Mouse (Mus musculus) megakaryocyte progenitor cell, adult 5-6 weeks (primary cell): ENCODE data around the gene Tdrd9. TPM values are rescaled to one million over a fixed set of nuclear protein-coding genes. Genes with fewer than 3 reads are reported as not detected.
A peak's percentile ranks its signal among the peaks of the same experiment; 100 is the strongest.

Source experiments
- ATAC-seq: replicated peaks from 2 replicates; pipeline ENCODE4 v1.8.0; 2016; ENCODE audit warnings: mild to moderate bottlenecking, moderate TSS enrichment, inconsistent platforms; ENCODE audit not compliant: poor library complexity
- total RNA-seq, 2 experiments: library from RNA; stranded (forward) in 1 of 2; stranded (reverse) in 1 of 2; fragments of 157-497, 149-512 nt in 1 of 2; fragments of 200-1000 nt in 1 of 2; gene quantifications; 2 replicates each; pipeline versions ENCODE4 v1.2.3 to v1.2.4; 2015 to 2017

The Tdrd9 gene
- total RNA-seq, 2 experiments from 2014 or later, result not detected

GRCm38 (mm10) chr12:112101045-112101444 is 129.7 kb downstream of the Tdrd9 start:
- ATAC-seq, result no peak

GRCm38 (mm10) chr12:112103179-112103578 is 131.8 kb downstream of the Tdrd9 start:
- no peak for ATAC-seq

GRCm38 (mm10) chr12:112104890-112105289 is 133.5 kb downstream of the Tdrd9 start:
- ATAC-seq, result no peak

GRCm38 (mm10) chr12:112106541-112106971 is 135.2 kb downstream of the Tdrd9 start, which contains the start of gene Aspg:
Gene Aspg (plus strand): TSS chr12:112106679.
- ATAC-seq, result no peak

GRCm38 (mm10) chr12:112107685-112108084 is 136.3 kb downstream of the Tdrd9 start:
- no peak for ATAC-seq

- ATAC-seq, result no peak
Observed at GRCm38 (mm10) chr12:112108696-112109445, 137.5 kb downstream of the Tdrd9 start.

GRCm38 (mm10) chr12:112109701-112110100 is 138.3 kb downstream of the Tdrd9 start:
- ATAC-seq, result no peak

GRCm38 (mm10) chr12:112111323-112111722 is 140.0 kb downstream of the Tdrd9 start:
- no peak for ATAC-seq

- ATAC-seq, result no peak
Observed at GRCm38 (mm10) chr12:112112235-112112634, 140.9 kb downstream of the Tdrd9 start.

- no peak; the same call in 1 of the 2 replicates for ATAC-seq
Observed at GRCm38 (mm10) chr12:112112686-112113396, 141.5 kb downstream of the Tdrd9 start.

GRCm38 (mm10) chr12:112113710-112114109 is 142.4 kb downstream of the Tdrd9 start:
- ATAC-seq, result peak; percentile 89

GRCm38 (mm10) chr12:112117006-112117405 is 145.6 kb downstream of the Tdrd9 start:
- ATAC-seq, result no peak

- no peak for ATAC-seq
Observed at GRCm38 (mm10) chr12:112117649-112118048, 146.3 kb downstream of the Tdrd9 start.

Other genes with a start within 250 kb of the Tdrd9 start
- 20.8 and 24.1 TPM in 2 replicates for gene Klc1, start 212.7 kb upstream of the Tdrd9 start, total RNA-seq (2015)
- 37.9 and 76.1 TPM in 2 replicates for gene Klc1, start 212.7 kb upstream of the Tdrd9 start, total RNA-seq (2017)
- 8.8 and 14.8 TPM in 2 replicates for gene Xrcc3, start 157.7 kb upstream of the Tdrd9 start, total RNA-seq (2015)
- 8.2 and 15.1 TPM in 2 replicates for gene Xrcc3, start 157.7 kb upstream of the Tdrd9 start, total RNA-seq (2017)
- gene Zfyve21, start 157.4 kb upstream of the Tdrd9 start, total RNA-seq (2015), result 7.5 and 8.7 TPM in 2 replicates
- gene Zfyve21, start 157.4 kb upstream of the Tdrd9 start, total RNA-seq (2017), result 7.5 and 9.6 TPM in 2 replicates
- gene Ppp1r13b, start 63.4 kb upstream of the Tdrd9 start, total RNA-seq (2015), result 5.4 and 9.3 TPM in 2 replicates
- gene Ppp1r13b, start 63.4 kb upstream of the Tdrd9 start, total RNA-seq (2017), result 3.7 and 7.5 TPM in 2 replicates
- 491 and 507 TPM in 2 replicates for gene Atp5mpl, start 4.6 kb upstream of the Tdrd9 start, total RNA-seq (2015)
- gene Atp5mpl, start 4.6 kb upstream of the Tdrd9 start, total RNA-seq (2017), result 601 and 839 TPM in 2 replicates
- gene Rd3l, start 9.8 kb downstream of the Tdrd9 start, total RNA-seq (2015), result not detected in 2 replicates
- gene Rd3l, start 9.8 kb downstream of the Tdrd9 start, total RNA-seq (2017), result not detected in 2 replicates
- gene Aspg, start 135.1 kb downstream of the Tdrd9 start, total RNA-seq (2015), result not detected in 2 replicates
- gene Aspg, start 135.1 kb downstream of the Tdrd9 start, total RNA-seq (2017), result not detected in 2 replicates
- not detected in 2 replicates for gene Kif26a, start 174.6 kb downstream of the Tdrd9 start, total RNA-seq (2015)
- not detected in 2 replicates for gene Kif26a, start 174.6 kb downstream of the Tdrd9 start, total RNA-seq (2017)